Mouse (Mus musculus) left cerebral cortex, adult 2 months (tissue): ENCODE measurements at regions not wholly inside any gene's neighbourhood (a gene's known extent, or its start where the extent isn't known, plus 50 kb on each side); places are given as distances from the start of the nearest gene placed in this dataset.

Experiments used
- DNase-seq, 2 experiments: peaks; one replicate each; pipeline ENCODE4 v3.0.0; 2021 to 2022; ENCODE audit warnings: low spot score in 2 of 2, mixed read lengths in 1 of 2; ENCODE audit errors: extremely low spot score in 1 of 2
- H3K27ac ChIP-seq: fragments of 200-600 bp; 2 replicates; pipeline ENCODE4 v1.8.1; 2022
- H3K4me3 ChIP-seq: fragments of 200-600 bp; 2 replicates; pipeline ENCODE4 v1.8.1; 2022
- CTCF ChIP-seq: fragments of 200-600 bp; IDR thresholded peaks from 2 replicates; pipeline ENCODE4 v1.8.1; 2022; ENCODE audit warnings: antibody characterized with exemption, mild to moderate bottlenecking, moderate library complexity
- intact Hi-C: fragments of 180-260 bp; cut with DNase I; formaldehyde crosslinking; loops from one replicate; pipeline ENCODE4 v1.15.1; 2025

DNA sequence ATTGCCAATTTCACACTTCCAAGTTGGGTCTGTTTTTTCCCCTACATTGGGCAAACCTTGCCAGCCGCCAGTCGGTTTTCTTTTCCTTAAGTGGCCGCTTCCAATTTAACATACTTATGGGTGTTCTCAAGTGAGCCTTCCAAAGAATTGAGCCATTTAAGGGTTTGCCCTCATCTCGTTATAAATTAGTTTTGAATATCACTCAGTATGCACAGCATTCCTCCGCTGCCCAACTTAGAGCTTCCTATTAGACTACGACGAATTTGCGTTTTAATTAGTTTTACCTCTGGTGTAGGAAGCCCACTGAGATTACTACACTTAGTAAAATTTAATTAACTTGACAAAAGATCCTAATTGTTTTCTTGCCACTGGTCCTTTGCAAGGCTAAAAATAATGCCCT, 209.9 kb downstream of the Cdh11 start:
- no peak for DNase-seq
- intact Hi-C loops, result no loop called here
- H3K27ac ChIP-seq, result no peak overlapping the region
- no peak for TF ChIP-seq CTCF
- no peak overlapping the region for H3K4me3 ChIP-seq

DNA sequence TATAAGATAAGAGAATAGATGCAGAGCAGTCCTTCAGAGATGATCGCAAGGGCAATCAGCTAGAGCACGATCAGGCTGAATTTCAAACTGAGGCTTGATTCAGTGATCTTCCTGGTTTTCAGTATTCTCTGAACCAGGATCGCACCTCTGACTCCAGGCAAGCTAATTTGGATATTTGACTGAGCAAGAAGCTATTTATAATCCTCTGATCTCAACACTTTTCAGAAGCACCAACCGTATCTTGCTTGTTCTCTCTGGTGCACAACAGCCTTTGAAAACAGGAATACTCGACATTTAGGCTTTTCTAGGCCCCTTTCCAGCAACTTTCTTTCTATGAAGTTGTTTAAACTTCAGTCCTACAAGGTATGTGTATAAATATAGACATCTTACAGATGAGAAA, 217.7 kb downstream of the Cdh11 start:
- intact Hi-C loops, result no loop called here
- no peak for TF ChIP-seq CTCF
- Histone ChIP-seq H3K27ac (0 out of 2 replicates have a peak overlapping the region, but pooled peaks have one; percentile 15), H3K4me3 (no peak overlapping the region)
- no peak for DNase-seq

DNA sequence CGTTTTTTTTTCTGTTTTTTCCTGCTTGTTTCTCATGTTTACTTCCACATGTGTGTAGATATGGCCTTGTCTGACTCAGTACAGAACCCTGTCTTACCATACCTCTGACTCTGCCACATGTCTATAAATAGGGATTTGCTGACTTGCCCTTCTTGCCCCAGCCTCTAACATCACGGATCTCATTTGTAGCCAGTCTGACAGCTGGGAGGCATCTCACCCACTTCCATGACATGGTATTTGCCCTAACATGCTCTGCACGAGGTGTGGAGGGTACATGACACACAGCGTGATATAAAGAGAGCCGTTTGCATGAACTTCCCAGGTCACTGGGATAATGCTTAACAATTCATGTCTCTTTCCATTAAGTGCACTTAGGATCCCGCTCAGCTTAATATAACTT, 231.2 kb downstream of the Cdh11 start:
- intact Hi-C loops, result no loop called here
- no peak for DNase-seq
- no peak overlapping the region for H3K4me3 ChIP-seq
- peak overlapping the region; percentile 36; the same call in 1 of the 2 replicates for H3K27ac ChIP-seq
- TF ChIP-seq CTCF, result no peak

DNA sequence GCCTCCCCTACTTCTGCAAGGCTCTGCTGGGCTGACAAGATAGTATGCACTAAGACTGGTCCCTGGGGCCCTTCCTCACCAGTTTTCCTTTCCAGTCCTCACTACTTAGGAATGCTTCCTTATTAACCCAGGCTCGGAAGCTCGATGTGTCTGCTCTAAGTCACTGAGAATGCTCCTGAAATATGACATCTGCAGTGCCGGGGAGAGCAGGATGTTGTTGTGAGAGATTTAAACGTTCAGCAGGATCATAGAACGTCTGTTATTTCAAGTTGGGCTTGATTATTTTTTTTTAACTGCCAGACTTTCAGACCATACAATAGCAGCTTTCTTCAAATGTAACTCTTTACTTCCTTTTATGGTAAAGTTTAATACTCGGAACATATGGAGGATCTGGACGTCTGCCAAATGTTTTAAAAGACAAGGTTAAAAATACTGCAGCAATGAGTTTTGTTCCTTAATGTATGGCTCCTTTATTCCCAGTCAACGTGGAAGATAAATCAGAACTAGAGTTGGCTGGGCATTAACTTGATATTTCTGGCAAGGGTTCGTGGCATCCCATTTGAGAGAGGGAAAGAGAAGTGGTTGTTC, 232.0 kb downstream of the Cdh11 start:
- H3K27ac ChIP-seq, result peak overlapping the region; percentile 76
- intact Hi-C loops, result loop anchor here (1.0 kb wide), 1 partner anchor 65 kb away; no protein-coding TSS in a partner anchor
- DNase-seq, result peak; percentile 9 to 22
- no peak overlapping the region for H3K4me3 ChIP-seq
- TF ChIP-seq CTCF, result no peak

DNA sequence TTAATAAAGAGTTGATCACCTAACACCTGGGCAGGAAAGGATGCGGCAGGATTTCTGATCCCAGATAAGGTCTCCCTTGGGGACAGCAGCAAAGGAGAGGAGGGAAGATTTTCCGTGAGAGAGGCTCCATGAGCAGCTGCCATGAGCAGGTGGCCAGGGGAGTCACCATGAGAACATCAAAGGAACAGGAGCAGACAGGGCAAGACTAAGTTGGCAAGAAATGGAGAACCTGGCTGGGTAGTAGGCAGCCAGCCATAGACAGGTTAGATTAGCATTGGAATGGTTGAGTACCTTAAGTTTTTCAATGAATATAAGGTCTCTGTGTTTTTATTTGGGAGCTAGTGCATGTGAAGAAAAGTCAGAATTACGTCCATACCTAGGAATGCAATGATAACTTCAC, 246.6 kb downstream of the Cdh11 start:
- Histone ChIP-seq H3K27ac (no peak overlapping the region), H3K4me3 (no peak overlapping the region)
- TF ChIP-seq CTCF, result no peak
- intact Hi-C loops, result no loop called here
- DNase-seq, result no peak

DNA sequence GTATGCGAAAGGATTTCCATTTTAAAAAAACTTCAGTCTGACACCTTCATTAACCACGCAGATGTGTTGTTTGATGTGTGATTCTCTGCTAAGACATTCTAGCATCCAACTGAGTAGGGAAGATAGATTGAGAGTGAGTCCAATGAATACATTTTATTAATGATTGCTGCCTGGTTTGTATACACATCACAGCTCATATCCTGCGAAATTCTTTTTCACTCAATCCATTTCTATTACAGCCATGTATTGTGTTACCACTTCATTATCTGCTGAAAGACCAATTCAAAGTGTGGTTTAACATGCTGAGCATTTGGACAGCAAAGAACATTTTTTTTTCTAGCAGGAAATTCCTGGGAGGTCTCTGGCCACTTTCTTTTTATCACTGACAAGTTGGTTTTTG, 247.4 kb downstream of the Cdh11 start:
- DNase-seq, result no peak
- intact Hi-C loops, result no loop called here
- Histone ChIP-seq H3K27ac (no peak overlapping the region), H3K4me3 (no peak overlapping the region)
- no peak for TF ChIP-seq CTCF

DNA sequence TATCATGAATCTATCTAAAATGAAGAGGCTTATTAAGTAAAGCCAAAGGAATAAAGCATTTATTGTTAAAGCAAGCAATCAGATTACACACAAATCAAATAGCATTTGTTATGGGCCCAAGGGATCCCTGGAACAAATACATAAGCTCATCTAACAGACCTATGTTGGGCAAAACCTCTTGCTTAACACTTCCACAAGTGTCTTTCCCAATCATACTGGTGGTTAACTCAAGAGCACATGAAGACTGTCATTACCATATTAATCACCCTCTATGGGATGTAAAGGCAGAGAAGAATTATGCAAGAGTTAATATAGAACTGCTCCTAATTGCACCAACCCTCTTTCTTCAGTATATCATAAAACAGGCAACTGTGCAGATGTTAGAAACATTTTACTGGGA, 267.0 kb downstream of the Cdh11 start:
- H3K4me3 ChIP-seq, result no peak overlapping the region
- no peak overlapping the region for H3K27ac ChIP-seq
- DNase-seq, result no peak
- no peak for TF ChIP-seq CTCF
- intact Hi-C loops, result loop anchor here (10.0 kb wide), 1 partner anchor 266 kb away; the partner anchor contains the start of gene Cdh11

DNA sequence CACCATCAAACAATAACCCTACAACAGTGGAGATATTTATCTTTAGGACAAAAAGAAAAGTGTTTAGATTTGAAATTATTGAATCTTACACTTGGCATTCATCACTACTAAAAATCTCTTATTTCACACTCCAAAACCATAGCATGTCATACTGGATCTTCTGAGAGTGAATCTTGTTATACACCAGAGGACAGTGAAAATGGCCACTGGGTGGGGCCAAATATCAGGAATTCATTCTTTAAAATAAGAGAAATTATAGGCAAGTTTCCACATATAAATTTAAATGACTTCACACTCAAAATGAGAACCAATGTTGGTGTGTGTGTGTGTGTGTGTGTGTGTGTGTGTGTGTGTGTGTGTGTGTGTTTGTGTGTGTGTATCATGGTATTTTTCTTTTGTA, 269.7 kb downstream of the Cdh11 start:
- Histone ChIP-seq H3K4me3 (no peak overlapping the region), H3K27ac (no peak overlapping the region)
- peak in 1 of 2 experiments; percentile 13 for DNase-seq
- TF ChIP-seq CTCF, result peak; percentile 45
- intact Hi-C loops, result loop anchor here (10.0 kb wide), 1 partner anchor 269 kb away; the partner anchor contains the start of gene Cdh11

DNA sequence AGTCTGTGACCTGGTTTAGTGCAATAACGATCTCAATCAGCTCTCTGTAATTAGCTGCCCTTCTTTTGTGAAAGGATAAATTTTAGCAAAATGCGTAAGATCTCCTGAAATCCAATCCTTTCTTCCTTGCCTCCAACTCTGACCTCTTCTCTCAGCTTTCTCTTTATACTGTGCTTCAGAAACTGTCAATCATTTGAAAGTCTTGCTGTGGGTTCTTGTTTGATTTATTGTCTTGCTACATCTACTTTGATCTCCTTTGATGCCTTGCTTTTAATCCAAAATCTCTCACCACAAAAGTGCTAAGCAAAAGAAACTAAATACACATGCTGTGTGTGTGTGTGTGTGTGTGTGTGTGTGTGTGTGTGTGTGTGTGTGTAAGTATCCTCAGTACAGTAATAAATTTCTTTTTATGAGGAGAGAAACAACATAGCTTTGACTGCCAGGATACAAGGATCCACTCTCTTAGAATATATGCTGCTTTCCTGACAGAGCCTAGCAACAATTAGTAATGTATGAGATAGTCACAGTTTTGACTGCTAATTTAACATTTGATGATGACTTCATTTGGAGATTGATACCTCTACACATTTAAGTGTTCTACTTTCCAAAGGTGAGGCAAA, 270.5 kb downstream of the Cdh11 start:
- Histone ChIP-seq H3K27ac (no peak overlapping the region), H3K4me3 (no peak overlapping the region)
- no peak for TF ChIP-seq CTCF
- intact Hi-C loops, result loop anchor here (10.0 kb wide), 1 partner anchor 270 kb away; the partner anchor contains the start of gene Cdh11
- DNase-seq, result no peak

DNA sequence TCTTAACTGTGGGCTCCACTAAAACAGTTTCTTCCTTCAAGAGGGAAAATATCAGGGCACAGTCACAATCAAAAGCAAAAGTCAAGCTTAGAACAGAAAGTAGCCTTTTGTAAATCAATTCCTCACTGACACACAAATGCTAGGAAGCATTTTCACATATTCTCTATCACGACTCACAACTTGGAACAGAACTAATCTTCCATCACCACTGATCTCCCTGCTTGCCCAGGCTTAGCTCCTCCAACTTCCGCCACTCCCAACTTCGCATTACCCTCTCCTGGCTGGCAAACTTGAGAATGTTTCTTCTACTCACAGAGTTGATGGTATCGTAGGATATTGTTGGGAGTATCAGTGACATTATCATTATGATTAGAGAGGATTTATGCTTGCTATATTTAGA, 284.7 kb downstream of the Cdh11 start:
- TF ChIP-seq CTCF, result no peak
- H3K4me3 ChIP-seq, result no peak overlapping the region
- no peak for DNase-seq
- intact Hi-C loops, result no loop called here
- no peak overlapping the region for H3K27ac ChIP-seq

DNA sequence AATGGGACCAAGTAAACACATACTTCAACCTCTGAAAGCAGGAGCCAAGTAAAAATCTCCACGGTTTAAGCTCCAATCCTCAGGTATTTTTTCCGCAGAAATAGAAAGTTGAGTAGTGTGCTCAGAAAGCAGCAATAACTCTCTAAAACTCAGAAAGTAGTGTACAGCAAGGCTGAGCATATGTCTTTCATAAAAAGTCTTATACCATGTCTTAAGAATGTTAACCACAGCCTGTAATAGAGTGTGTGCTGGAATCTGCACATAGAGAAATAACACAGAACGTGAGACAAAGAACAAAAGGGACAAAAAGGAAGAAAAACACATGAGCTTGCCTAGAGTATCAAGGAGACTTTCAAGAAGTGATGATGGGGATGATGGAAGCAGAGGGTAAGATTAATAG, 285.2 kb downstream of the Cdh11 start:
- H3K27ac ChIP-seq, result no peak overlapping the region
- intact Hi-C loops, result no loop called here
- no peak for TF ChIP-seq CTCF
- no peak for DNase-seq
- no peak overlapping the region for H3K4me3 ChIP-seq

DNA sequence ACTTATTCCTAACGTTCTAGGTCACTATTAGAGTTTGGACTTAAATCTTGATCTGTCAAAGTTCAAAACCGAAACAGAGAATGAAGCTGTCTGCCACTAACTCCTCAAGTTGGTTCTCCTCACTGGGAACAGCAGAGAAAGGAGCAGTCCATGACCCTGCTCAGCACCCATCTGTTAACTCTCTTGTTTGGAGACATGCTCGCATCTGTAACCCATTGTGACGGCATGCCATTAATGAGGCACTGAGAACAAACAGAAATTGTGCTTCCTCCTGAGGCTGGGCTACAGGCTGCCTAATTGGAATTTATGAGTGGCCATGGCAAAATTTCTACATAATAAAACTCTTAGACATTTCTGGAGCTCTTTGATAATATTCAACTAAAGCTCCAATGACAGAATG, 286.4 kb downstream of the Cdh11 start:
- intact Hi-C loops, result no loop called here

DNA sequence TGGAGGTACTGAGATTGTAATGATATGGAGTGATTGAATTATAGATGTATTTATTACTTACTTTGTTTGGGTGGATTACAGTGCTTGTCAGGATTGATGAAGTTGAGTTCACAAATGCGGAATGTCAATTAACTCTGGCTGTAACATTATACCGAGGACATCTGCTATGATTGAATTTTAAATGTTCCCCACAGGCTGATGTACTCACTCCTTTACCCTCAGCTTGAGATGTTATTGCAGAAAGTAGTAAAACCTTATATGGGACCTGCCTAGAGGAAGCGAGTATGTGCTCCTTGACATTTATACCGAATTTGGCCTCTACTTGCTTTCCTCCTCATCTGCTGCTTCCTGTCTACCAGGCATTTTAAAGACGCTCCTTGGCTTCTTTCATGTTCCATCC, 288.3 kb downstream of the Cdh11 start:
- H3K4me3 ChIP-seq, result no peak overlapping the region
- TF ChIP-seq CTCF, result no peak
- no peak overlapping the region for H3K27ac ChIP-seq
- DNase-seq, result no peak
- intact Hi-C loops, result no loop called here

More for the DNA sequence above, 286.4 kb downstream of the Cdh11 start:
- no peak for TF ChIP-seq CTCF
- Histone ChIP-seq H3K27ac (no peak overlapping the region), H3K4me3 (no peak overlapping the region)
- DNase-seq, result no peak
